Mouse (Mus musculus): ENCODE data around the gene Msi2. TPM values are rescaled to one million over a fixed set of nuclear protein-coding genes. Genes with fewer than 3 reads are reported as not detected.

The Msi2 gene
- total and polyA plus RNA-seq, 2 experiments from 2014 or later, result 33.0 to 170 TPM

DNA sequence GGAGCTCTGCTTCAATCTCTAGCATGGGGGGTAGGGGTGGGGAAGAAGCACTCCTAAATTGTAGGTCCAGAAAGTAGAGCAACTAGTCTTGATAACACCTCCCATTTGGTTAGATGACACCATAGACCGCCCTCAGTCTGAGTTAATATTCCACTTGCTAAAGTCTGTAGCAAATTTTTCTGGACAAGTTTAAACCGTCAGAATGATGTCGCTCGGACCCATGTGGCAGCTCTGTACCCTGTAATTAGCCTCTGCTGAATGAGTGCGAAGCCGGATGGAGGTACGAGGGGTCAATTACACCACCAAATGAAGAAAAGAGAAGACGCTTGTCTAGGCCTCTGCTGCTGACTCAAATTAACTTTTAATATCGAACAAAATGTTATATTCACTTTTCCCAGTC, 92.3 kb downstream of the Msi2 start:
- no peak for TF ChIP-seq CTCF (IDR thresholded peaks at IDR 0.05; ENCODE audit: low read depth)
- Histone ChIP-seq H3K27ac (no peak overlapping the region), H3K9me3 (ENCODE audit: low read length) (no peaks in the 10 kb centered on the region), H3K27me3 (ENCODE audit: insufficient read depth, low read length) (no peaks in the 10 kb centered on the region), H3K4me2 (ENCODE audit: low read depth, low read length) (no peak overlapping the region), H3K4me1 (ENCODE audit: insufficient read depth, low read length) (peaks cover 22% of the 10 kb centered on the region), H3K36me3 (ENCODE audit: insufficient read depth, low read length) (no peaks in the 10 kb centered on the region), H3K4me3 (ENCODE audit: low read length) (no peak overlapping the region), H3K9ac (replicated peaks; ENCODE audit: low read length) (no peak overlapping the region)
- WGBS, result 68% methylated on average over 9 of the region's 9 CpGs
- no peak for ATAC-seq
- no peak for DNase-seq (ENCODE audit: low spot score)

GRCm38 (mm10) chr11:88625063-88625462, 93.2 kb downstream of the Msi2 start:
- WGBS, result 64% methylated on average over 14 of the region's 14 CpGs
- Histone ChIP-seq H3K27me3 (ENCODE audit: insufficient read depth, low read length) (no peaks in the 10 kb centered on the region), H3K27ac (no peak overlapping the region), H3K4me3 (ENCODE audit: low read length) (no peak overlapping the region), H3K4me1 (ENCODE audit: insufficient read depth, low read length) (peaks cover 29% of the 10 kb centered on the region), H3K4me2 (ENCODE audit: low read depth, low read length) (no peak overlapping the region), H3K9ac (replicated peaks; ENCODE audit: low read length) (no peak overlapping the region), H3K9me3 (ENCODE audit: low read length) (no peaks in the 10 kb centered on the region), H3K36me3 (ENCODE audit: insufficient read depth, low read length) (no peaks in the 10 kb centered on the region)
- DNase-seq (ENCODE audit: low spot score), result no peak
- no peak for TF ChIP-seq CTCF (IDR thresholded peaks at IDR 0.05; ENCODE audit: low read depth)
- ATAC-seq, result no peak

DNA sequence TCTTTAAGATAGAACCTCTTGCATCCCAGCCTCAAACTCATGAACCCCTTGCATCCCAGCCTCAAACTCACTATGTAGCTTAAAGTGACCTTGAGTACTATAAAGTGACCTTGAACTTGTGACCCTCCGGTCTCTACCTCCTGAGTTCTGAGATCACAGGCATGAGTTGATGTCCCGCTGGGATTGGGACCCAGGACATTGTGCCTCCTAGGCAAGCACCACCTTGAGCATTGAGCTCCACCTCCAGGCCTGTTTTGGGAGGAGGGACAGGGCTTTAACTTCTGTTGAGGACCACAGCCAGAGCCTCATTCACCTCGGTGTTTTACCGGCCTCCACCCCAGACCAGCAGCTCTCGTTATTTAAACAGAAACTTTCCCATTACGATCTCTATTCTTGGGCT, 93.7 kb downstream of the Msi2 start:
- no peaks in the 10 kb centered on the region for H3K36me3 ChIP-seq (ENCODE audit: insufficient read depth, low read length)
- 71% methylated on average over 6 of the region's 6 CpGs for WGBS
- no peak overlapping the region for H3K9ac ChIP-seq (replicated peaks; ENCODE audit: low read length)
- no peak overlapping the region for H3K27ac ChIP-seq
- no peak for DNase-seq (ENCODE audit: low spot score)
- ATAC-seq, result no peak
- H3K9me3 ChIP-seq (ENCODE audit: low read length), result no peaks in the 10 kb centered on the region
- no peaks in the 10 kb centered on the region for H3K27me3 ChIP-seq (ENCODE audit: insufficient read depth, low read length)
- H3K4me3 ChIP-seq (ENCODE audit: low read length), result no peak overlapping the region
- H3K4me2 ChIP-seq (ENCODE audit: low read depth, low read length), result no peak overlapping the region
- no peak for TF ChIP-seq CTCF (IDR thresholded peaks at IDR 0.05; ENCODE audit: low read depth)
- H3K4me1 ChIP-seq (ENCODE audit: insufficient read depth, low read length), result peaks cover 31% of the 10 kb centered on the region

GRCm38 (mm10) chr11:88623671-88624070, 94.6 kb downstream of the Msi2 start:
- 72% methylated on average over 6 of the region's 6 CpGs for WGBS
- ATAC-seq, result no peak
- no peak overlapping the region for H3K27ac ChIP-seq
- no peak for TF ChIP-seq CTCF (IDR thresholded peaks at IDR 0.05; ENCODE audit: low read depth)
- H3K36me3 ChIP-seq (ENCODE audit: insufficient read depth, low read length), result no peaks in the 10 kb centered on the region
- no peak overlapping the region for H3K4me2 ChIP-seq (ENCODE audit: low read depth, low read length)
- no peaks in the 10 kb centered on the region for H3K27me3 ChIP-seq (ENCODE audit: insufficient read depth, low read length)
- no peaks in the 10 kb centered on the region for H3K9me3 ChIP-seq (ENCODE audit: low read length)
- DNase-seq (ENCODE audit: low spot score), result no peak
- H3K9ac ChIP-seq (replicated peaks; ENCODE audit: low read length), result no peak overlapping the region
- H3K4me1 ChIP-seq (ENCODE audit: insufficient read depth, low read length), result peaks cover 30% of the 10 kb centered on the region
- no peak overlapping the region for H3K4me3 ChIP-seq (ENCODE audit: low read length)

- Histone ChIP-seq H3K9ac (replicated peaks; ENCODE audit: low read length) (no peak overlapping the region), H3K4me2 (ENCODE audit: low read depth, low read length) (no peak overlapping the region), H3K4me1 (ENCODE audit: insufficient read depth, low read length) (peaks cover 36% of the 10 kb centered on the region), H3K36me3 (ENCODE audit: insufficient read depth, low read length) (no peaks in the 10 kb centered on the region), H3K4me3 (ENCODE audit: low read length) (no peak overlapping the region), H3K9me3 (ENCODE audit: low read length) (no peaks in the 10 kb centered on the region), H3K27me3 (ENCODE audit: insufficient read depth, low read length) (no peaks in the 10 kb centered on the region), H3K27ac (no peak overlapping the region)
- ATAC-seq (no peak), DNase-seq (ENCODE audit: low spot score) (no peak)
- WGBS, result 52% methylated on average over 6 of the region's 6 CpGs
- TF ChIP-seq CTCF (IDR thresholded peaks at IDR 0.05; ENCODE audit: low read depth), result no peak
Observed at GRCm38 (mm10) chr11:88622496-88622895, 95.8 kb downstream of the Msi2 start.

DNA sequence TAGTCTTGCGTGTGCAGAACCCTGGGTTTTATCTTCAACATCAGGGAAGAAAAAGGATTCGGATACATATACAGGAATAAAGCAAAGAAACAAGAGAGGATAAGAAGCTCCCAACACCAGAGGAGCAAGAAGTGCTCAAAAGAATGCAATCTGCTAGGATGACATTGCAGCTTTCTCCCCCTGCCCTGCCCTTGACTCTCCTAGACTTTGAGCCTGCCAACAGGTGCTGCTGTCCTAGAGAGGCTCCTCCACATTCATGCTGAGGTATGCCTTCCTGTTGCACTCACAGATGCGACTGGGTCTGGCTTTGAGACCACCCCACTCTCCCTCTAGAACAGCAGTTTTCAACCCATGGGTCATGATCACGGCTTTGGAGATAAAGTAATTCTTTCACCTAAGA, 96.5 kb downstream of the Msi2 start:
- WGBS, result 76% methylated on average over 4 of the region's 4 CpGs
- TF ChIP-seq CTCF (IDR thresholded peaks at IDR 0.05; ENCODE audit: low read depth), result no peak
- no peaks in the 10 kb centered on the region for H3K27me3 ChIP-seq (ENCODE audit: insufficient read depth, low read length)
- no peaks in the 10 kb centered on the region for H3K36me3 ChIP-seq (ENCODE audit: insufficient read depth, low read length)
- no peak overlapping the region for H3K9ac ChIP-seq (replicated peaks; ENCODE audit: low read length)
- H3K4me1 ChIP-seq (ENCODE audit: insufficient read depth, low read length), result peaks cover 33% of the 10 kb centered on the region
- ATAC-seq (no peak), DNase-seq (ENCODE audit: low spot score) (no peak)
- H3K4me2 ChIP-seq (ENCODE audit: low read depth, low read length), result no peak overlapping the region
- no peak overlapping the region for H3K27ac ChIP-seq
- H3K9me3 ChIP-seq (ENCODE audit: low read length), result no peaks in the 10 kb centered on the region
- H3K4me3 ChIP-seq (ENCODE audit: low read length), result no peak overlapping the region

GRCm38 (mm10) chr11:88620158-88620973, 97.9 kb downstream of the Msi2 start:
- Histone ChIP-seq H3K9me3 (ENCODE audit: low read length) (no peaks in the 10 kb centered on the region), H3K4me2 (ENCODE audit: low read depth, low read length) (no peak overlapping the region), H3K27me3 (ENCODE audit: insufficient read depth, low read length) (no peaks in the 10 kb centered on the region), H3K4me1 (ENCODE audit: insufficient read depth, low read length) (peaks cover 33% of the 10 kb centered on the region), H3K36me3 (ENCODE audit: insufficient read depth, low read length) (no peaks in the 10 kb centered on the region), H3K9ac (replicated peaks; ENCODE audit: low read length) (no peak overlapping the region), H3K27ac (peak overlapping the region; percentile 70), H3K4me3 (ENCODE audit: low read length) (no peak overlapping the region)
- DNase-seq (ENCODE audit: low spot score), result peak; percentile 36
- no peak for TF ChIP-seq CTCF (IDR thresholded peaks at IDR 0.05; ENCODE audit: low read depth)
- WGBS, result 18% methylated on average over 15 of the region's 15 CpGs
- ATAC-seq, result no peak
